Mouse (Mus musculus) kidney, embryonic 16.5 days (tissue): ENCODE data around the gene Adam22. TPM values are rescaled to one million over a fixed set of nuclear protein-coding genes. Genes with fewer than 3 reads are reported as not detected.

ENCODE experiments used
- ATAC-seq: fragments of 200-750 bp; cut with Nextera tagmentation; 2 replicates; pipeline ENCODE4 v1.8.0; 2017; ENCODE audit warnings: moderate TSS enrichment; ENCODE audit not compliant: low FRiP score, low TSS enrichment
- H3K27ac ChIP-seq: fragments of 300-500 bp; sonication (generic); 2 replicates; pipeline ENCODE4 v1.5.1; 2014; ENCODE audit warnings: low read length
- H3K27me3 ChIP-seq: fragments of 300-500 bp; sonication (generic); 2 replicates; pipeline ENCODE4 v1.6.1; 2014; ENCODE audit warnings: low read length, control low read depth, mixed read lengths; ENCODE audit not compliant: insufficient read depth
- H3K36me3 ChIP-seq: fragments of 300-500 bp; sonication (generic); 2 replicates; pipeline ENCODE4 v1.6.1; 2014; ENCODE audit warnings: low read length, control low read depth, mixed read lengths; ENCODE audit not compliant: insufficient read depth
- H3K4me1 ChIP-seq: fragments of 300-500 bp; sonication (generic); 2 replicates; pipeline ENCODE4 v1.6.1; 2014; ENCODE audit warnings: low read length, control low read depth, mixed read lengths; ENCODE audit not compliant: insufficient read depth
- H3K4me2 ChIP-seq: fragments of 300-500 bp; sonication (generic); replicated peaks from 2 replicates; pipeline ENCODE4 v1.6.1; 2014; ENCODE audit warnings: low read depth, low read length
- H3K4me3 ChIP-seq: fragments of 300-500 bp; sonication (generic); 2 replicates; pipeline ENCODE4 v1.5.1; 2014; ENCODE audit warnings: mild to moderate bottlenecking, low read length
- H3K9ac ChIP-seq: fragments of 300-500 bp; sonication (generic); replicated peaks from 2 replicates; pipeline ENCODE4 v1.6.1; 2014; ENCODE audit warnings: low read length
- H3K9me3 ChIP-seq: fragments of 300-500 bp; sonication (generic); 2 replicates; pipeline ENCODE4 v1.6.1; 2016; ENCODE audit warnings: low read length, control low read depth
- WGBS: fragments of 180-500 bp; shearing (Covaris S2); extraction: QIAGEN DNeasy Blood & Tissue Kit; methylation state at CpG from one replicate; pipeline ENCODE4 v1.1.7; 2014; 5-methylcytosine and 5-hydroxymethylcytosine counted together
- polyA plus RNA-seq: library from polyadenylated mRNA; unstranded; fragments of >200 nt; fragmentation: Nextera tagmentation; extraction: Ambion mirVana; gene quantifications from 2 replicates; pipeline ENCODE4 v1.2.1, GENCODE M21; 2015

The Adam22 gene
- polyA plus RNA-seq, 1 experiment from 2014 or later: 9.0 TPM

GRCm38 (mm10) chr5:8082800-8083509 is 285.0 kb downstream of the Adam22 start:
- ATAC-seq: no peak
- 79% methylated on average over 20 of the region's 20 CpGs for WGBS
- Histone ChIP-seq H3K27me3 (no peaks in the 10 kb centered on the region), H3K4me3 (no peak overlapping the region), H3K4me2 (no peak overlapping the region), H3K9me3 (no peaks in the 10 kb centered on the region), H3K9ac (no peak overlapping the region), H3K4me1 (no peaks in the 10 kb centered on the region), H3K36me3 (no peaks in the 10 kb centered on the region), H3K27ac (no peak overlapping the region)

GRCm38 (mm10) chr5:8077481-8077880 is 290.5 kb downstream of the Adam22 start:
- 86% methylated on average over 8 of the region's 8 CpGs for WGBS
- Histone ChIP-seq H3K9ac (no peak overlapping the region), H3K9me3 (no peaks in the 10 kb centered on the region), H3K27me3 (no peaks in the 10 kb centered on the region), H3K4me2 (no peak overlapping the region), H3K4me1 (no peaks in the 10 kb centered on the region), H3K27ac (no peak overlapping the region), H3K36me3 (peaks cover 14% of the 10 kb centered on the region), H3K4me3 (no peak overlapping the region)
- ATAC-seq: no peak

- H3K9me3 ChIP-seq: no peaks in the 10 kb centered on the region
Measured at GRCm38 (mm10) chr5:8073901-8074561, 293.9 kb downstream of the Adam22 start.

GRCm38 (mm10) chr5:8073406-8073805 is 294.6 kb downstream of the Adam22 start:
- Histone ChIP-seq H3K9me3 (no peaks in the 10 kb centered on the region), H3K36me3 (peaks cover 26% of the 10 kb centered on the region), H3K4me2 (no peak overlapping the region), H3K4me3 (no peak overlapping the region), H3K27ac (no peak overlapping the region), H3K27me3 (no peaks in the 10 kb centered on the region), H3K9ac (no peak overlapping the region), H3K4me1 (no peaks in the 10 kb centered on the region)
- 88% methylated on average over 9 of the region's 9 CpGs for WGBS
- no peak for ATAC-seq

More at GRCm38 (mm10) chr5:8073901-8074561, 293.9 kb downstream of the Adam22 start:
- Histone ChIP-seq H3K36me3 (peaks cover 26% of the 10 kb centered on the region), H3K9ac (no peak overlapping the region), H3K4me1 (no peaks in the 10 kb centered on the region), H3K4me3 (no peak overlapping the region), H3K27me3 (no peaks in the 10 kb centered on the region), H3K4me2 (no peak overlapping the region), H3K27ac (no peak overlapping the region)
- no peak for ATAC-seq
- WGBS: 89% methylated on average over 9 of the region's 9 CpGs

GRCm38 (mm10) chr5:8063207-8063606 is 304.8 kb downstream of the Adam22 start:
- 0 out of 2 replicates have a peak, but pooled peaks cover 2% of the 10 kb centered on the region for H3K4me1 ChIP-seq
- H3K4me2 ChIP-seq: no peak overlapping the region
- no peaks in the 10 kb centered on the region for H3K27me3 ChIP-seq
- 79% methylated on average over 6 of the region's 6 CpGs for WGBS
- no peak overlapping the region for H3K4me3 ChIP-seq
- no peaks in the 10 kb centered on the region for H3K9me3 ChIP-seq
- H3K36me3 ChIP-seq: peaks cover 56% of the 10 kb centered on the region
- H3K9ac ChIP-seq: no peak overlapping the region
- no peak overlapping the region for H3K27ac ChIP-seq
- ATAC-seq: no peak

GRCm38 (mm10) chr5:8062469-8062868 is 305.5 kb downstream of the Adam22 start:
- H3K27ac ChIP-seq: no peak overlapping the region
- H3K9me3 ChIP-seq: no peaks in the 10 kb centered on the region
- H3K27me3 ChIP-seq: no peaks in the 10 kb centered on the region
- no peak overlapping the region for H3K9ac ChIP-seq
- peaks cover 58% of the 10 kb centered on the region for H3K36me3 ChIP-seq
- WGBS: 90% methylated on average over 2 of the region's 2 CpGs
- H3K4me2 ChIP-seq: no peak overlapping the region
- H3K4me3 ChIP-seq: no peak overlapping the region
- peaks cover 7% of the 10 kb centered on the region for H3K4me1 ChIP-seq
- no peak for ATAC-seq

DNA sequence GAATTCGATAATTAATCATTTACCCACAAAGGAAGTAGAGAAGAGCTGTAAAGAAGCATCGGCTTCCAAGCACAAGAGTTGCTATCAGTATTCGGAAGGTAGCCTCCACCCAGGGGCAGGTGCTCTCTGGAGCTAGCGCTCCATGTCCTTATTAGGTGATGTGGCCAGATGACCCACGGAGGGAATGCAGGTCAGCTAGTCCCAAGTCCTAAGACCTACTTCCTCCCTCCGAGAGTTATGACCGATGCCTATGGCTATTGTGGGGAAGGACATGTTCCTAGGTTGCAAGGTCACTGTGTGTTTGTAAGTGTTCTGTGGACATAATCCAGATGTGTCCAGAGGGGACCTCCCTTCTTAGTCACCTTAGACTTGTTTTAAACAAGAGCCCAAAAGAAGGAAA is 309.9 kb downstream of the Adam22 start:
- Histone ChIP-seq H3K27ac (no peak overlapping the region), H3K27me3 (no peaks in the 10 kb centered on the region), H3K9ac (no peak overlapping the region), H3K4me2 (no peak overlapping the region), H3K4me3 (no peak overlapping the region), H3K36me3 (peaks cover 25% of the 10 kb centered on the region), H3K4me1 (peaks cover 18% of the 10 kb centered on the region), H3K9me3 (no peaks in the 10 kb centered on the region)
- no peak for ATAC-seq
- WGBS: 85% methylated on average over 7 of the region's 7 CpGs

- H3K27ac ChIP-seq: peak overlapping the region; percentile 96
- peaks cover 24% of the 10 kb centered on the region for H3K36me3 ChIP-seq
- ATAC-seq: peak; percentile 39
- H3K9ac ChIP-seq: peak overlapping the region; percentile 94
- WGBS: 33% methylated on average over 5 of the region's 5 CpGs
- no peaks in the 10 kb centered on the region for H3K27me3 ChIP-seq
- H3K9me3 ChIP-seq: no peaks in the 10 kb centered on the region
- H3K4me1 ChIP-seq: peaks cover 18% of the 10 kb centered on the region
- H3K4me2 ChIP-seq: peak overlapping the region; percentile 60
- H3K4me3 ChIP-seq: peak overlapping the region; percentile 82
Measured at GRCm38 (mm10) chr5:8057018-8057323, 311.0 kb downstream of the Adam22 start.

- under 1% methylated on average over 60 of the region's 60 CpGs for WGBS
- peak overlapping the region; percentile 60 for H3K4me2 ChIP-seq
- peak overlapping the region; percentile 82 for H3K4me3 ChIP-seq
- H3K9me3 ChIP-seq: no peaks in the 10 kb centered on the region
- H3K9ac ChIP-seq: peak overlapping the region; percentile 94
- peaks cover 18% of the 10 kb centered on the region for H3K4me1 ChIP-seq
- H3K27ac ChIP-seq: peak overlapping the region; percentile 96
- no peaks in the 10 kb centered on the region for H3K27me3 ChIP-seq
- ATAC-seq: peak; percentile 100
- peaks cover 22% of the 10 kb centered on the region for H3K36me3 ChIP-seq
Measured at GRCm38 (mm10) chr5:8056141-8057017, 311.6 kb downstream of the Adam22 start.
